Mouse (Mus musculus) ES-Bruce4 (cell line): ENCODE data around the gene Bcl11a.

Source experiments
- CTCF ChIP-seq: IDR thresholded peaks from one replicate; pipeline ENCODE4 v1.8.1; 2011; ENCODE audit warnings: low read depth, low read length
- EP300 ChIP-seq: IDR thresholded peaks from 2 replicates; pipeline ENCODE4 v1.6.1; 2011; ENCODE audit warnings: low read depth, low read length; ENCODE audit not compliant: insufficient read depth

DNA sequence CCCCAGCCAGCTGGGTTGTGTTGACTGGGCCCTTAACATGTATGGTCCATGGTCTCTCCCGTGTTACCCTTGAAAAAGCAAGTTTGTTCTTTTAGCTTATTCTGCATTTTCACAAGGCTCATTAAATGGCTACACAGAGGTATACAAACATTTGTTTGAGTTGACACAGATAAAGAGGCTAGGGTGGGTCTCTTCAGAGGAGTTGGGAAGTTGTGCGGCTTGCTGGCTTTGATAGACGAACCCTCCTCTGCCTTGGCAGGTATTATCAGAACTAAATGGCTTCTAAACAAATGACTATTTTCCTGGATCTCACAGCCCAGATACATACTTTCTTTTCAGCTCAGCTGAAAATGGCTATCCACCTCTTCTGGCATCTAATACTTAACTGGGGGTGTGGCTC, 70.7 kb downstream of the Bcl11a start:
- TF ChIP-seq CTCF (no peak), EP300 (no peak)
